Mouse (Mus musculus): ENCODE measurements around the gene Clpx. TPM values are rescaled to one million over a fixed set of nuclear protein-coding genes. Genes with fewer than 3 reads are reported as not detected.

Gene Clpx
- polyA plus RNA-seq, 2 experiments: 10.3 to 29.5 TPM

- ATAC-seq (ENCODE audit: insufficient read depth): no peak
- Histone ChIP-seq H3K27ac (no peak overlapping the region), H3K4me3 (ENCODE audit: insufficient read depth in 1 of 2, low read depth in 2 of 2, low read length in 2 of 2) (no peak overlapping the region), H3K4me1 (replicated peaks; ENCODE audit: control insufficient read depth in 2 of 2, insufficient read depth in 2 of 2, low read length in 1 of 2) (no peaks in the 10 kb centered on the region), H3K9ac (replicated peaks) (no peak overlapping the region), H3K4me2 (ENCODE audit: low read depth) (no peak overlapping the region), H3K36me3 (replicated peaks; ENCODE audit: control insufficient read depth, insufficient read depth, low read depth) (no peaks in the 10 kb centered on the region), H3K27me3 (ENCODE audit: control insufficient read depth, insufficient read depth, low read length) (no peaks in the 10 kb centered on the region), H3K9me3 (ENCODE audit: control insufficient read depth, low read length) (no peaks in the 10 kb centered on the region)
- TF ChIP-seq EP300 (IDR thresholded peaks at IDR 0.05; ENCODE audit: low read depth) (no peak), CTCF (IDR thresholded peaks at IDR 0.05; ENCODE audit: low read depth) (no peak)
- no peak for DNase-seq (ENCODE audit: low read depth in 3 of 3, low spot score in 3 of 3)
- 59% methylated on average over 11 of the region's 11 CpGs for WGBS (ENCODE audit: insufficient replicate concordance)
These were observed 38.0 kb upstream of the Clpx start for GRCm38 (mm10) chr9:65255906-65256600.

- no peak for ATAC-seq (ENCODE audit: insufficient read depth)
- TF ChIP-seq EP300 (IDR thresholded peaks at IDR 0.05; ENCODE audit: low read depth) (no peak), CTCF (IDR thresholded peaks at IDR 0.05; ENCODE audit: low read depth) (no peak)
- DNase-seq (ENCODE audit: low read depth in 3 of 3, low spot score in 3 of 3): no peak
- H3K4me2 ChIP-seq (ENCODE audit: low read depth): no peak overlapping the region
- H3K4me3 ChIP-seq (ENCODE audit: insufficient read depth in 1 of 2, low read depth in 2 of 2, low read length in 2 of 2): no peak overlapping the region
- H3K36me3 ChIP-seq (replicated peaks; ENCODE audit: control insufficient read depth, insufficient read depth, low read depth): no peaks in the 10 kb centered on the region
- no peaks in the 10 kb centered on the region for H3K9me3 ChIP-seq (ENCODE audit: control insufficient read depth, low read length)
- H3K27ac ChIP-seq: no peak overlapping the region
- no peak overlapping the region for H3K9ac ChIP-seq (replicated peaks)
- no peaks in the 10 kb centered on the region for H3K27me3 ChIP-seq (ENCODE audit: control insufficient read depth, insufficient read depth, low read length)
- 54% methylated on average over 9 of the region's 9 CpGs for WGBS (ENCODE audit: insufficient replicate concordance)
- H3K4me1 ChIP-seq (replicated peaks; ENCODE audit: control insufficient read depth in 2 of 2, insufficient read depth in 2 of 2, low read length in 1 of 2): no peaks in the 10 kb centered on the region
These were observed 36.7 kb upstream of the Clpx start for GRCm38 (mm10) chr9:65257218-65257910.

GRCm38 (mm10) chr9:65259366-65259765 lies 34.7 kb upstream of the Clpx start:
- no peaks in the 10 kb centered on the region for H3K27me3 ChIP-seq (ENCODE audit: control insufficient read depth, insufficient read depth, low read length)
- H3K9ac ChIP-seq (replicated peaks): no peak overlapping the region
- 69% methylated on average over 7 of the region's 7 CpGs for WGBS (ENCODE audit: insufficient replicate concordance)
- no peak overlapping the region for H3K4me3 ChIP-seq (ENCODE audit: insufficient read depth in 1 of 2, low read depth in 2 of 2, low read length in 2 of 2)
- H3K4me2 ChIP-seq (ENCODE audit: low read depth): no peak overlapping the region
- H3K4me1 ChIP-seq (replicated peaks; ENCODE audit: control insufficient read depth in 2 of 2, insufficient read depth in 2 of 2, low read length in 1 of 2): no peaks in the 10 kb centered on the region
- H3K27ac ChIP-seq: no peak overlapping the region
- ATAC-seq (ENCODE audit: insufficient read depth) (no peak), DNase-seq (ENCODE audit: low read depth in 3 of 3, low spot score in 3 of 3) (no peak)
- H3K36me3 ChIP-seq (replicated peaks; ENCODE audit: control insufficient read depth, insufficient read depth, low read depth): no peaks in the 10 kb centered on the region
- TF ChIP-seq EP300 (IDR thresholded peaks at IDR 0.05; ENCODE audit: low read depth) (no peak), CTCF (IDR thresholded peaks at IDR 0.05; ENCODE audit: low read depth) (no peak)
- H3K9me3 ChIP-seq (ENCODE audit: control insufficient read depth, low read length): no peaks in the 10 kb centered on the region

- Histone ChIP-seq H3K4me2 (ENCODE audit: low read depth) (no peak overlapping the region), H3K9me3 (ENCODE audit: control insufficient read depth, low read length) (no peaks in the 10 kb centered on the region), H3K4me1 (replicated peaks; ENCODE audit: control insufficient read depth in 2 of 2, insufficient read depth in 2 of 2, low read length in 1 of 2) (no peaks in the 10 kb centered on the region), H3K4me3 (ENCODE audit: insufficient read depth in 1 of 2, low read depth in 2 of 2, low read length in 2 of 2) (no peak overlapping the region), H3K27me3 (ENCODE audit: control insufficient read depth, insufficient read depth, low read length) (no peaks in the 10 kb centered on the region), H3K36me3 (replicated peaks; ENCODE audit: control insufficient read depth, insufficient read depth, low read depth) (no peaks in the 10 kb centered on the region), H3K9ac (replicated peaks) (no peak overlapping the region), H3K27ac (no peak overlapping the region)
- no peak for TF ChIP-seq CTCF (IDR thresholded peaks at IDR 0.05; ENCODE audit: low read depth)
- no peak for TF ChIP-seq EP300 (IDR thresholded peaks at IDR 0.05; ENCODE audit: low read depth)
- DNase-seq (ENCODE audit: low read depth in 3 of 3, low spot score in 3 of 3): no peak
- 50% methylated on average over 2 of the region's 2 CpGs for WGBS (ENCODE audit: insufficient replicate concordance)
- ATAC-seq (ENCODE audit: insufficient read depth): no peak
These were observed 32.3 kb upstream of the Clpx start for GRCm38 (mm10) chr9:65261591-65262230.

GRCm38 (mm10) chr9:65262641-65263120 lies 31.4 kb upstream of the Clpx start:
- H3K4me3 ChIP-seq (ENCODE audit: insufficient read depth in 1 of 2, low read depth in 2 of 2, low read length in 2 of 2): no peak overlapping the region
- no peaks in the 10 kb centered on the region for H3K9me3 ChIP-seq (ENCODE audit: control insufficient read depth, low read length)
- H3K27ac ChIP-seq: no peak overlapping the region
- H3K4me2 ChIP-seq (ENCODE audit: low read depth): no peak overlapping the region
- H3K4me1 ChIP-seq (replicated peaks; ENCODE audit: control insufficient read depth in 2 of 2, insufficient read depth in 2 of 2, low read length in 1 of 2): no peaks in the 10 kb centered on the region
- no peaks in the 10 kb centered on the region for H3K27me3 ChIP-seq (ENCODE audit: control insufficient read depth, insufficient read depth, low read length)
- H3K36me3 ChIP-seq (replicated peaks; ENCODE audit: control insufficient read depth, insufficient read depth, low read depth): no peaks in the 10 kb centered on the region
- H3K9ac ChIP-seq (replicated peaks): no peak overlapping the region
- DNase-seq (ENCODE audit: low read depth in 3 of 3, low spot score in 3 of 3): no peak
- ATAC-seq (ENCODE audit: insufficient read depth): no peak
- 69% methylated on average over 3 of the region's 3 CpGs for WGBS (ENCODE audit: insufficient replicate concordance)
- TF ChIP-seq CTCF (IDR thresholded peaks at IDR 0.05; ENCODE audit: low read depth) (no peak), EP300 (IDR thresholded peaks at IDR 0.05; ENCODE audit: low read depth) (no peak)

All from liver, embryonic 14.5 days (tissue).